ENCODE assay signal across 11 mouse cellular contexts in the genomic region with DNA sequence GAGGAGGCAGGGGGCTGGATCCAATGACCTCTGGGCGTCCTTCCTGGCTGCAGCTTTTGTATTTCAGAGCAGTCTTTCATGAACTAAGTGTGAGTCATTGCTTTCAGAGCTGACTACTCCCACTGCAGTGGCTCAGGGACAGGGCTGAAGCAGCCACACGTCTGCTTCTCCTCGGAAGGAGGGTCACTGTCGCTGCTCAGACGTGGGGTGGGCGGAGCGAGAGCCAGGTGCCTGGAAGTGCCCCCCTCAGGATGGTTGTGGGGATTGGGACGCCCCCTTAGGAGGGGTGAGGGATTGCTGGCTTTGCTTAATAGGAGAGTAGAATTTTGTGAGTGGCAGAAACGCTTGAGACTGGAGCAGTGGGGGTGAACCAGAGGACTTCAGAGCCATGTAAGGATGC. TPM values are rescaled to one million over a fixed set of nuclear protein-coding genes. Genes with fewer than 3 reads are reported as not detected.
DNase-seq lines count a peak whose midpoint lies in the region; ATAC-seq and TF ChIP-seq lines count a peak whose summit lies in the region.
"Had no signal": no experiment of that assay in that cellular context is flagged by ENCODE, and none has a peak within 500 bp of the region (broad histone marks: within the 10 kb centered on the region; RNA-seq: fewer than 3 reads in every experiment).

No protein-coding gene starts in this region.

- ATAC-seq in frontal cortex, adult (ENCODE audit: low TSS enrichment) = peak; percentile 53; the same call in 1 of the 2 replicates
- ATAC-seq in activated CD4-positive, CD25-positive, alpha-beta regulatory T cell, adult 4 months = no peak
- ATAC-seq: CD4-positive, CD25-positive, alpha-beta regulatory T cell, adult 4 months had no signal

- H3K27me3 ChIP-seq in C2C12 (ENCODE audit: control insufficient read depth, insufficient read depth, insufficient read length) = no peaks in the 10 kb centered on the region

- peaks cover 5% of the 10 kb centered on the region for H3K79me3 ChIP-seq in C2C12 (ENCODE audit: low read depth)

- peak; percentile 32 for TF ChIP-seq CTCF in layer of hippocampus, adult 2 months (conservative IDR thresholded peaks at IDR 0.05)
- no peak for TF ChIP-seq CTCF in C2C12 (IDR thresholded peaks at IDR 0.05; ENCODE audit: control insufficient read depth, insufficient read depth, insufficient read length)

- H3K27ac ChIP-seq in layer of hippocampus, adult 2 months = no peak overlapping the region; the same call in 1 of the 2 replicates

- no peaks in the 10 kb centered on the region for H3K36me3 ChIP-seq in C2C12 (ENCODE audit: control insufficient read depth, insufficient read depth)

- DNase-seq in frontal cortex, postnatal 25 days (ENCODE audit: low spot score in 2 of 2) = no peak
- no peak for DNase-seq in layer of hippocampus, adult 2 months (ENCODE audit: low spot score in 2 of 2)
- DNase-seq in layer of hippocampus, postnatal 10 days (ENCODE audit: low spot score in 2 of 2) = no peak
- peak; percentile 83 for DNase-seq in brain, adult 2 months (ENCODE audit: low read depth, low spot score)
- DNase-seq in ovary, postnatal 14 days (ENCODE audit: low spot score) = no peak

- H3ac ChIP-seq in C2C12 (ENCODE audit: control insufficient read depth, insufficient read length, low read depth) = no peak overlapping the region

- peaks cover 7% of the 10 kb centered on the region for H3K79me2 ChIP-seq in C2C12 (ENCODE audit: control insufficient read depth, insufficient read depth)

- no peak overlapping the region for H3K4me3 ChIP-seq in layer of hippocampus, adult 2 months
- no peak overlapping the region for H3K4me3 ChIP-seq in C2C12 (ENCODE audit: insufficient read depth, poor library complexity, severe bottlenecking)

TF ChIP-seq in C2C12, 6 proteins besides CTCF, POLR2A, EP300 and RAD21:
- TF ChIP-seq MYOG (IDR thresholded peaks at IDR 0.05; ENCODE audit: control insufficient read depth, extremely low read depth, insufficient read length) (no peak), USF1 (IDR thresholded peaks at IDR 0.05; ENCODE audit: low read depth) (no peak), FOSL1 (IDR thresholded peaks at IDR 0.05; ENCODE audit: insufficient read depth, low read length, poor library complexity, severe bottlenecking) (peak; percentile 59), MAX (IDR thresholded peaks at IDR 0.05) (no peak), CEBPB (IDR thresholded peaks at IDR 0.05; ENCODE audit: low read depth) (no peak)

RNA-seq across cellular contexts. Expression of a gene that starts 4.2 kb away (rescaled TPM):
- total RNA-seq in layer of hippocampus, adult 2 months (2021) = 10 to 100 TPM; 50.2 to 50.8 TPM
- total RNA-seq in layer of hippocampus, postnatal 10 days (2021) = 10 to 100 TPM; 13.0 to 14.9 TPM
- polyA plus RNA-seq in C2C12 (2012; fragmentation: generic; extraction: Trizol) = 34.6 TPM
- polyA plus RNA-seq in activated CD4-positive, CD25-positive, alpha-beta regulatory T cell, adult 4 months (2017; shearing (Covaris generic)) = under 1 TPM in 1 of 2 experiments, not detected in 1; 0.37 TPM
- total RNA-seq: liver, adult 2 months; megakaryocyte-erythroid progenitor cell, adult 5-6 weeks had no signal
- polyA plus RNA-seq: CD4-positive, CD25-positive, alpha-beta regulatory T cell, adult 4 months; liver, adult 2 months had no signal

RNA-seq across cellular contexts. Expression of a gene that starts 31.0 kb away (rescaled TPM):
- 100 to 1,000 TPM; 615 to 621 TPM for total RNA-seq in layer of hippocampus, adult 2 months (2021)
- 100 to 1,000 TPM; 648 to 672 TPM for total RNA-seq in layer of hippocampus, postnatal 10 days (2021)
- 3,682 TPM for polyA plus RNA-seq in C2C12 (2012; fragmentation: generic; extraction: Trizol)
- polyA plus RNA-seq in activated CD4-positive, CD25-positive, alpha-beta regulatory T cell, adult 4 months (2017; shearing (Covaris generic)) = 1,000 to 10,000 TPM; 3,386 to 3,946 TPM

RNA-seq across cellular contexts. Expression of a gene that starts 34.6 kb away (rescaled TPM):
- 100 to 1,000 TPM; 139 to 142 TPM for total RNA-seq in layer of hippocampus, adult 2 months (2021)
- 100 to 1,000 TPM; 118 TPM for total RNA-seq in layer of hippocampus, postnatal 10 days (2021)
- polyA plus RNA-seq in C2C12 (2012; fragmentation: generic; extraction: Trizol) = 6.1 TPM
- 1 to 10 TPM; 1.4 to 2.9 TPM for polyA plus RNA-seq in activated CD4-positive, CD25-positive, alpha-beta regulatory T cell, adult 4 months (2017; shearing (Covaris generic))
